Mouse (Mus musculus): ENCODE measurements around the gene Rbm42.

The Rbm42 gene

GRCm38 (mm10) chr7:30612654-30613402 lies 37.3 kb downstream of the Rbm42 start, which contains the start of gene Upk1a:
Gene Upk1a, minus strand, starts transcription at chr7:30612847.
- H3K36me3 ChIP-seq (ENCODE audit: insufficient read depth, low read length) = peaks cover 21% of the 10 kb centered on the region
- 0 out of 2 replicates have a peak, but pooled peaks cover 4% of the 10 kb centered on the region for H3K9me3 ChIP-seq (ENCODE audit: low read length)
- TF ChIP-seq NANOG (IDR thresholded peaks at IDR 0.05; ENCODE audit: borderline replicate concordance, low read length) = no peak
- TF ChIP-seq CTCF (conservative IDR thresholded peaks at IDR 0.05; ENCODE audit: low read length) = no peak
- TF ChIP-seq POU5F1 (IDR thresholded peaks at IDR 0.05; ENCODE audit: borderline replicate concordance, low read length) = no peak
- H3K27me3 ChIP-seq (ENCODE audit: insufficient read depth, low read length) = peaks cover 5% of the 10 kb centered on the region; the same call in 1 of the 2 replicates
- H3K4me3 ChIP-seq (replicated peaks; ENCODE audit: low read length) = no peak within 1 kb of the TSS
- H3K4me1 ChIP-seq (replicated peaks; ENCODE audit: low read depth, low read length) = peaks cover 70% of the 10 kb centered on the region

GRCm38 (mm10) chr7:30610043-30610442 lies 40.1 kb downstream of the Rbm42 start:
- 0 out of 2 replicates have a peak, but pooled peaks cover 2% of the 10 kb centered on the region for H3K9me3 ChIP-seq (ENCODE audit: low read length)
- TF ChIP-seq CTCF (conservative IDR thresholded peaks at IDR 0.05; ENCODE audit: low read length) = peak; percentile 10; the same call in 1 of the 2 replicates
- TF ChIP-seq NANOG (IDR thresholded peaks at IDR 0.05; ENCODE audit: borderline replicate concordance, low read length) = no peak
- no peak for TF ChIP-seq POU5F1 (IDR thresholded peaks at IDR 0.05; ENCODE audit: borderline replicate concordance, low read length)
- peaks cover 5% of the 10 kb centered on the region; the same call in 1 of the 2 replicates for H3K27me3 ChIP-seq (ENCODE audit: insufficient read depth, low read length)
- peaks cover 73% of the 10 kb centered on the region for H3K4me1 ChIP-seq (replicated peaks; ENCODE audit: low read depth, low read length)
- no peaks in the 10 kb centered on the region; the same call in 1 of the 2 replicates for H3K36me3 ChIP-seq (ENCODE audit: insufficient read depth, low read length)
- peak overlapping the region; percentile 57 for H3K4me3 ChIP-seq (replicated peaks; ENCODE audit: low read length)

GRCm38 (mm10) chr7:30608476-30608875 lies 41.6 kb downstream of the Rbm42 start:
- H3K4me1 ChIP-seq (replicated peaks; ENCODE audit: low read depth, low read length) = peaks cover 89% of the 10 kb centered on the region
- peaks cover 5% of the 10 kb centered on the region; the same call in 1 of the 2 replicates for H3K27me3 ChIP-seq (ENCODE audit: insufficient read depth, low read length)
- TF ChIP-seq NANOG (IDR thresholded peaks at IDR 0.05; ENCODE audit: borderline replicate concordance, low read length) (no peak), CTCF (conservative IDR thresholded peaks at IDR 0.05; ENCODE audit: low read length) (no peak), POU5F1 (IDR thresholded peaks at IDR 0.05; ENCODE audit: borderline replicate concordance, low read length) (no peak)
- H3K36me3 ChIP-seq (ENCODE audit: insufficient read depth, low read length) = no peaks in the 10 kb centered on the region; the same call in 1 of the 2 replicates
- H3K4me3 ChIP-seq (replicated peaks; ENCODE audit: low read length) = peak overlapping the region; percentile 61
- no peaks in the 10 kb centered on the region for H3K9me3 ChIP-seq (ENCODE audit: low read length)

- no peaks in the 10 kb centered on the region for H3K9me3 ChIP-seq (ENCODE audit: low read length)
- peaks cover 89% of the 10 kb centered on the region for H3K4me1 ChIP-seq (replicated peaks; ENCODE audit: low read depth, low read length)
- H3K36me3 ChIP-seq (ENCODE audit: insufficient read depth, low read length) = no peaks in the 10 kb centered on the region; the same call in 1 of the 2 replicates
- TF ChIP-seq CTCF (conservative IDR thresholded peaks at IDR 0.05; ENCODE audit: low read length) (peak; percentile 74), POU5F1 (IDR thresholded peaks at IDR 0.05; ENCODE audit: borderline replicate concordance, low read length) (no peak), NANOG (IDR thresholded peaks at IDR 0.05; ENCODE audit: borderline replicate concordance, low read length) (peak; percentile 17; the same call in 1 of the 2 replicates)
- H3K27me3 ChIP-seq (ENCODE audit: insufficient read depth, low read length) = peaks cover 5% of the 10 kb centered on the region; the same call in 1 of the 2 replicates
- H3K4me3 ChIP-seq (replicated peaks; ENCODE audit: low read length) = peak overlapping the region; percentile 61
Observed at GRCm38 (mm10) chr7:30607706-30608309, 42.3 kb downstream of the Rbm42 start.

GRCm38 (mm10) chr7:30604944-30605343 lies 45.2 kb downstream of the Rbm42 start:
- Histone ChIP-seq H3K27me3 (ENCODE audit: insufficient read depth, low read length) (no peaks in the 10 kb centered on the region), H3K4me1 (replicated peaks; ENCODE audit: low read depth, low read length) (peaks cover 98% of the 10 kb centered on the region), H3K36me3 (ENCODE audit: insufficient read depth, low read length) (no peaks in the 10 kb centered on the region; the same call in 1 of the 2 replicates), H3K4me3 (replicated peaks; ENCODE audit: low read length) (0 out of 2 replicates have a peak overlapping the region, but pooled peaks have one; percentile 26), H3K9me3 (ENCODE audit: low read length) (no peaks in the 10 kb centered on the region)
- TF ChIP-seq NANOG (IDR thresholded peaks at IDR 0.05; ENCODE audit: borderline replicate concordance, low read length) (no peak), CTCF (conservative IDR thresholded peaks at IDR 0.05; ENCODE audit: low read length) (no peak), POU5F1 (IDR thresholded peaks at IDR 0.05; ENCODE audit: borderline replicate concordance, low read length) (no peak)

- 0 out of 2 replicates have a peak overlapping the region, but pooled peaks have one; percentile 26 for H3K4me3 ChIP-seq (replicated peaks; ENCODE audit: low read length)
- H3K4me1 ChIP-seq (replicated peaks; ENCODE audit: low read depth, low read length) = peaks cover 98% of the 10 kb centered on the region
- no peaks in the 10 kb centered on the region for H3K27me3 ChIP-seq (ENCODE audit: insufficient read depth, low read length)
- no peaks in the 10 kb centered on the region; the same call in 1 of the 2 replicates for H3K36me3 ChIP-seq (ENCODE audit: insufficient read depth, low read length)
- TF ChIP-seq CTCF (conservative IDR thresholded peaks at IDR 0.05; ENCODE audit: low read length) (no peak), NANOG (IDR thresholded peaks at IDR 0.05; ENCODE audit: borderline replicate concordance, low read length) (no peak), POU5F1 (IDR thresholded peaks at IDR 0.05; ENCODE audit: borderline replicate concordance, low read length) (no peak)
- no peaks in the 10 kb centered on the region for H3K9me3 ChIP-seq (ENCODE audit: low read length)
Observed at GRCm38 (mm10) chr7:30604424-30604823, 45.7 kb downstream of the Rbm42 start.

GRCm38 (mm10) chr7:30602583-30602982 lies 47.5 kb downstream of the Rbm42 start:
- no peaks in the 10 kb centered on the region for H3K9me3 ChIP-seq (ENCODE audit: low read length)

GRCm38 (mm10) chr7:30600651-30601050 lies 49.5 kb downstream of the Rbm42 start:
- Histone ChIP-seq H3K4me1 (replicated peaks; ENCODE audit: low read depth, low read length) (peaks cover 80% of the 10 kb centered on the region), H3K9me3 (ENCODE audit: low read length) (no peaks in the 10 kb centered on the region), H3K4me3 (replicated peaks; ENCODE audit: low read length) (peak overlapping the region; percentile 49), H3K36me3 (ENCODE audit: insufficient read depth, low read length) (no peaks in the 10 kb centered on the region; the same call in 1 of the 2 replicates), H3K27me3 (ENCODE audit: insufficient read depth, low read length) (peaks cover 6% of the 10 kb centered on the region)
- no peak for TF ChIP-seq NANOG (IDR thresholded peaks at IDR 0.05; ENCODE audit: borderline replicate concordance, low read length)
- no peak for TF ChIP-seq POU5F1 (IDR thresholded peaks at IDR 0.05; ENCODE audit: borderline replicate concordance, low read length)
- TF ChIP-seq CTCF (conservative IDR thresholded peaks at IDR 0.05; ENCODE audit: low read length) = no peak

More at GRCm38 (mm10) chr7:30602583-30602982, 47.5 kb downstream of the Rbm42 start:
- Histone ChIP-seq H3K36me3 (ENCODE audit: insufficient read depth, low read length) (no peaks in the 10 kb centered on the region; the same call in 1 of the 2 replicates), H3K4me1 (replicated peaks; ENCODE audit: low read depth, low read length) (peaks cover 97% of the 10 kb centered on the region), H3K4me3 (replicated peaks; ENCODE audit: low read length) (peak overlapping the region; percentile 46), H3K27me3 (ENCODE audit: insufficient read depth, low read length) (peaks cover 6% of the 10 kb centered on the region)
- TF ChIP-seq POU5F1 (IDR thresholded peaks at IDR 0.05; ENCODE audit: borderline replicate concordance, low read length) (no peak), CTCF (conservative IDR thresholded peaks at IDR 0.05; ENCODE audit: low read length) (no peak), NANOG (IDR thresholded peaks at IDR 0.05; ENCODE audit: borderline replicate concordance, low read length) (no peak)

Data from E14TG2a.4 (cell line).